Mouse (Mus musculus) liver, adult (tissue): Measurements from ENCODE around the gene Immt.

Source experiments
- GATA4 ChIP-seq: IDR thresholded peaks from 2 replicates; pipeline ENCODE4 v1.6.1; 2014; ENCODE audit warnings: mild to moderate bottlenecking, low read length; ENCODE audit not compliant: insufficient replicate concordance

Gene Immt

GRCm38 (mm10) chr6:71911686-71912450 lies 80.7 kb downstream of the Immt start:
- no peak for TF ChIP-seq GATA4

- TF ChIP-seq GATA4: no peak
Measured at GRCm38 (mm10) chr6:71920752-71921151, 89.6 kb downstream of the Immt start.
